24 mouse cellular contexts compared by ENCODE assay signal in the genomic region with DNA sequence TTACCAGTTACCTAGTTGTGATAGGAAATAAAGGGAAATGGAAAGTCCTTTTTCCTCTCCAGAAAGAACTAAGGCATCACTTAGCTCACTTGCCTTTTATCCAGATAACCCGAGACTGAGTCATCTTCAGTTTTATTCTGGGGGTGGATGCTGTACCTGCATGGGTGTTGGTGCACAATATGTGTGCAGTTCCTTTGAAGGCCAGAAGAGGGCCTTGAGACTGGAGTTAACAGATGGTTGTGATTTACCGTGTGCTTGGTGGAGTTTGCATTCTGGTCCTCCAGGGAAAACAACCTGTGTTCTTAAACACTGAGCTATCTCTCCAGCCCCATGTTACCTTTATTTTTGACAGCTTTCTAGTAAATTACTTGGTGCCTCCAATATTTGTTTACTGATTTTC.
DNase-seq lines count a peak whose midpoint lies in the region; ATAC-seq and TF ChIP-seq lines count a peak whose summit lies in the region.
"Had no signal": no experiment of that assay in that cellular context is flagged by ENCODE, and none has a peak within 500 bp of the region (broad histone marks: within the 10 kb centered on the region; RNA-seq: fewer than 3 reads in every experiment).

No protein-coding gene starts in this region.

- no peak overlapping the region for H3K27ac ChIP-seq in heart, adult 2 months
- H3K27ac ChIP-seq in liver, postnatal 0 days (ENCODE audit: low read depth) = no peak overlapping the region
- no peak overlapping the region for H3K27ac ChIP-seq in liver, embryonic 11.5 days (ENCODE audit: low read depth, low read length)
- H3K27ac ChIP-seq: embryonic facial prominence, embryonic 13.5 days; limb, embryonic 13.5 days; liver, embryonic 14.5 days; neural tube, embryonic 15.5 days had no signal

- peak; percentile 13; the same call in 1 of the 2 replicates for TF ChIP-seq CTCF in heart, adult 2 months (IDR thresholded peaks at IDR 0.05)
- peak; percentile 27; the same call in 1 of the 2 replicates for TF ChIP-seq CTCF in liver, postnatal 0 days (IDR thresholded peaks at IDR 0.05; ENCODE audit: low read depth)

- intact Hi-C loops in heart, adult 2 months (cut with DNase I) = no loop called here
- intact Hi-C loops in heart, postnatal 36 days (cut with DNase I) = no loop called here

- H3K36me3 ChIP-seq in heart, adult 2 months (ENCODE audit: control insufficient read depth, insufficient read depth, low read length) = no peaks in the 10 kb centered on the region
- no peaks in the 10 kb centered on the region for H3K36me3 ChIP-seq in liver, postnatal 0 days (replicated peaks; ENCODE audit: insufficient read depth, low read length)
- no peaks in the 10 kb centered on the region for H3K36me3 ChIP-seq in liver, embryonic 11.5 days (ENCODE audit: control insufficient read depth, insufficient read depth, low read length)
- H3K36me3 ChIP-seq: embryonic facial prominence, embryonic 13.5 days; G1E; limb, embryonic 13.5 days; neural tube, embryonic 15.5 days had no signal

- no peaks in the 10 kb centered on the region for H3K4me1 ChIP-seq in heart, adult 2 months (ENCODE audit: control insufficient read depth, insufficient read depth, low read length)
- no peaks in the 10 kb centered on the region for H3K4me1 ChIP-seq in liver, postnatal 0 days (ENCODE audit: insufficient read depth)
- no peaks in the 10 kb centered on the region for H3K4me1 ChIP-seq in liver, embryonic 11.5 days (replicated peaks; ENCODE audit: control insufficient read depth, insufficient read depth, low read length)
- H3K4me1 ChIP-seq: embryonic facial prominence, embryonic 13.5 days; limb, embryonic 13.5 days; neural tube, embryonic 15.5 days had no signal

- no peak for TF ChIP-seq EP300 in heart, adult 2 months (IDR thresholded peaks at IDR 0.05; ENCODE audit: insufficient read depth, low read depth, low read length)
- no peak for TF ChIP-seq EP300 in liver, postnatal 0 days (IDR thresholded peaks at IDR 0.05; ENCODE audit: low read depth)

- no peak overlapping the region for H3K4me3 ChIP-seq in heart, adult 2 months
- no peak overlapping the region for H3K4me3 ChIP-seq in liver, postnatal 0 days (ENCODE audit: low read depth, low read length)
- no peak overlapping the region for H3K4me3 ChIP-seq in liver, embryonic 11.5 days (ENCODE audit: low read depth, low read length)
- H3K4me3 ChIP-seq: embryonic facial prominence, embryonic 13.5 days; limb, embryonic 13.5 days; neural tube, embryonic 15.5 days had no signal

- no peaks in the 10 kb centered on the region; the same call in 1 of the 2 replicates for H3K27me3 ChIP-seq in heart, adult 2 months (ENCODE audit: control insufficient read depth, insufficient read depth, low read length)
- no peaks in the 10 kb centered on the region for H3K27me3 ChIP-seq in liver, postnatal 0 days (ENCODE audit: insufficient read depth, low read length)
- no peaks in the 10 kb centered on the region for H3K27me3 ChIP-seq in liver, embryonic 11.5 days (replicated peaks; ENCODE audit: control insufficient read depth, insufficient read depth, low read length)
- H3K27me3 ChIP-seq: embryonic facial prominence, embryonic 13.5 days; limb, embryonic 13.5 days; neural tube, embryonic 15.5 days had no signal

- DNase-seq in heart, adult 2 months = no peak
- DNase-seq in heart, postnatal 36 days = no peak
- DNase-seq in liver, postnatal 0 days = no peak
- DNase-seq in liver, embryonic 11.5 days (ENCODE audit: low spot score) = no peak
- DNase-seq in NIH3T3 (ENCODE audit: low read depth) = peak; percentile 11
- DNase-seq in right cerebral cortex, postnatal 14 days = no peak
- no peak for DNase-seq in adrenal gland, postnatal 4 days (ENCODE audit: low spot score in 2 of 2)
- DNase-seq: adrenal gland, adult 8-10 months; B cell, adult 2 months; cerebellum, adult 11-12 months; cerebellum, postnatal 14 days; gastrocnemius, postnatal 10 days; heart, adult 11 months; kidney, adult 9 months; kidney, postnatal 4 days; lung, postnatal 10 days; spleen, adult 18-20 months had no signal

- H3K79me2 ChIP-seq in heart, adult 2 months (replicated peaks; ENCODE audit: control insufficient read depth, insufficient read depth, low read length) = no peaks in the 10 kb centered on the region

- TF ChIP-seq POLR2A in heart, adult 2 months (IDR thresholded peaks at IDR 0.05; ENCODE audit: insufficient read depth, low read depth, low read length) = no peak

- WGBS in heart, adult 2 months = 86% methylated on average over 2 of the region's 2 CpGs
- WGBS in liver, postnatal 0 days (ENCODE audit: insufficient replicate concordance) = 77% methylated on average over 2 of the region's 2 CpGs
- WGBS in liver, embryonic 11.5 days = 74% methylated on average over 2 of the region's 2 CpGs

- H3K9ac ChIP-seq in heart, adult 2 months (ENCODE audit: low read depth, low read length) = no peak overlapping the region
- no peak overlapping the region for H3K9ac ChIP-seq in liver, postnatal 0 days (replicated peaks)
- no peak overlapping the region for H3K9ac ChIP-seq in liver, embryonic 11.5 days (ENCODE audit: low read depth, low read length)
- H3K9ac ChIP-seq: embryonic facial prominence, embryonic 13.5 days; limb, embryonic 13.5 days; liver, embryonic 14.5 days; neural tube, embryonic 15.5 days had no signal

- ATAC-seq in liver, postnatal 0 days = no peak
- ATAC-seq in liver, embryonic 11.5 days (replicated peaks; ENCODE audit: low FRiP score) = no peak
- 0 out of 2 replicates have a peak, but pooled peaks have one; percentile 31 for ATAC-seq in megakaryocyte progenitor cell, adult 5-6 weeks (replicated peaks; ENCODE audit: poor library complexity)
- ATAC-seq: midbrain, embryonic 16.5 days had no signal

- H3K4me2 ChIP-seq in liver, postnatal 0 days (ENCODE audit: low read depth, low read length) = no peak overlapping the region
- H3K4me2 ChIP-seq in liver, embryonic 11.5 days = no peak overlapping the region
- H3K4me2 ChIP-seq: embryonic facial prominence, embryonic 13.5 days; limb, embryonic 13.5 days; neural tube, embryonic 15.5 days had no signal

- no peaks in the 10 kb centered on the region for H3K9me3 ChIP-seq in liver, postnatal 0 days (ENCODE audit: low read length)
- H3K9me3 ChIP-seq in liver, embryonic 11.5 days (ENCODE audit: control insufficient read depth, low read length) = no peaks in the 10 kb centered on the region
- H3K9me3 ChIP-seq: embryonic facial prominence, embryonic 13.5 days; G1E; limb, embryonic 13.5 days; neural tube, embryonic 15.5 days had no signal
